Mouse (Mus musculus): ENCODE results near the gene Stpg2. TPM values are rescaled to one million over a fixed set of nuclear protein-coding genes. Genes with fewer than 3 reads are reported as not detected.

Gene Stpg2
- polyA plus RNA-seq, 1 experiment from 2014 or later, result 0.09 TPM

- Histone ChIP-seq H3K9me3 (ENCODE audit: control insufficient read depth, low read length) (no peaks in the 10 kb centered on the region), H3K4me3 (ENCODE audit: low read depth, low read length) (no peak overlapping the region), H3K9ac (ENCODE audit: low read depth, low read length) (no peak overlapping the region), H3K27me3 (ENCODE audit: control insufficient read depth, insufficient read depth, low read length) (no peaks in the 10 kb centered on the region), H3K27ac (ENCODE audit: low read depth, low read length) (no peak overlapping the region), H3K4me1 (replicated peaks; ENCODE audit: control insufficient read depth, insufficient read depth, low read length) (no peaks in the 10 kb centered on the region), H3K36me3 (ENCODE audit: control insufficient read depth, insufficient read depth, low read length) (no peaks in the 10 kb centered on the region), H3K4me2 (replicated peaks; ENCODE audit: low read depth, low read length) (no peak overlapping the region)
- no peak for ATAC-seq (ENCODE audit: low FRiP score)
- 81% methylated on average over 5 of the region's 5 CpGs for WGBS
- DNase-seq (ENCODE audit: low spot score), result no peak
Measured at GRCm38 (mm10) chr3:139729248-139729647, 523.8 kb downstream of the Stpg2 start.

GRCm38 (mm10) chr3:139733156-139733555 is 527.7 kb downstream of the Stpg2 start:
- Histone ChIP-seq H3K4me2 (replicated peaks; ENCODE audit: low read depth, low read length) (no peak overlapping the region), H3K9ac (ENCODE audit: low read depth, low read length) (no peak overlapping the region), H3K4me3 (ENCODE audit: low read depth, low read length) (no peak overlapping the region), H3K36me3 (ENCODE audit: control insufficient read depth, insufficient read depth, low read length) (no peaks in the 10 kb centered on the region), H3K27ac (ENCODE audit: low read depth, low read length) (no peak overlapping the region), H3K27me3 (ENCODE audit: control insufficient read depth, insufficient read depth, low read length) (no peaks in the 10 kb centered on the region), H3K4me1 (replicated peaks; ENCODE audit: control insufficient read depth, insufficient read depth, low read length) (no peaks in the 10 kb centered on the region), H3K9me3 (ENCODE audit: control insufficient read depth, low read length) (no peaks in the 10 kb centered on the region)
- DNase-seq (ENCODE audit: low spot score) (no peak), ATAC-seq (ENCODE audit: low FRiP score) (no peak)
- 91% methylated on average over 2 of the region's 2 CpGs for WGBS

- no peak for ATAC-seq (ENCODE audit: low FRiP score)
- H3K4me2 ChIP-seq (replicated peaks; ENCODE audit: low read depth, low read length), result no peak overlapping the region
- DNase-seq (ENCODE audit: low spot score), result no peak
- no peak overlapping the region for H3K27ac ChIP-seq (ENCODE audit: low read depth, low read length)
- H3K4me3 ChIP-seq (ENCODE audit: low read depth, low read length), result no peak overlapping the region
- no peaks in the 10 kb centered on the region for H3K27me3 ChIP-seq (ENCODE audit: control insufficient read depth, insufficient read depth, low read length)
- H3K9me3 ChIP-seq (ENCODE audit: control insufficient read depth, low read length), result no peaks in the 10 kb centered on the region
- H3K36me3 ChIP-seq (ENCODE audit: control insufficient read depth, insufficient read depth, low read length), result no peaks in the 10 kb centered on the region
- 95% methylated on average over 4 of the region's 4 CpGs for WGBS
- H3K4me1 ChIP-seq (replicated peaks; ENCODE audit: control insufficient read depth, insufficient read depth, low read length), result no peaks in the 10 kb centered on the region
- H3K9ac ChIP-seq (ENCODE audit: low read depth, low read length), result no peak overlapping the region
Measured at GRCm38 (mm10) chr3:139739388-139739787, 533.9 kb downstream of the Stpg2 start.

Other genes with a start within 250 kb of the Stpg2 start
- 70.7 and 74.0 TPM in 2 replicates for gene Rap1gds1, start 130.5 kb upstream of the Stpg2 start, polyA plus RNA-seq (2014; fragmentation: Nextera tagmentation; extraction: Ambion mirVana)

Data from hindbrain, embryonic 11.5 days (tissue).